Mouse (Mus musculus) myocyte (in vitro differentiated cells): ENCODE measurements at regions not wholly inside any gene's neighbourhood (a gene's known extent, or its start where the extent isn't known, plus 50 kb on each side); places are given as distances from the start of the nearest gene placed in this dataset.

Experiments
- H3K27me3 ChIP-seq: one replicate; pipeline ENCODE4 v1.6.1; 2011; ENCODE audit not compliant: control insufficient read depth, insufficient read depth, insufficient read length
- H3K36me3 ChIP-seq: one replicate; pipeline ENCODE4 v1.6.1; 2011; ENCODE audit not compliant: control insufficient read depth, insufficient read depth
- H3K4me2 ChIP-seq: one replicate; pipeline ENCODE4 v1.6.1; 2011; ENCODE audit warnings: low read depth, control low read depth
- H3K4me3 ChIP-seq: one replicate; pipeline ENCODE4 v1.5.1; 2011; ENCODE audit warnings: mild to moderate bottlenecking, control low read depth, moderate library complexity
- H3K79me2 ChIP-seq: one replicate; pipeline ENCODE4 v1.6.1; 2011; ENCODE audit not compliant: control insufficient read depth, insufficient read depth
- H3ac ChIP-seq: one replicate; pipeline ENCODE4 v1.6.1; 2011; ENCODE audit not compliant: control insufficient read depth, insufficient read length
- CEBPB ChIP-seq: IDR thresholded peaks from 2 replicates; pipeline ENCODE4 v1.6.1; 2011; ENCODE audit warnings: mild to moderate bottlenecking, moderate library complexity; ENCODE audit not compliant: poor library complexity, insufficient read depth, severe bottlenecking
- E2F4 ChIP-seq: IDR thresholded peaks from one replicate; pipeline ENCODE4 v1.6.1; 2011; ENCODE audit warnings: mild to moderate bottlenecking, control low read depth, moderate library complexity; ENCODE audit not compliant: insufficient read depth
- MAX ChIP-seq: IDR thresholded peaks from one replicate; pipeline ENCODE4 v1.6.1; 2011; ENCODE audit warnings: low read depth, mild to moderate bottlenecking, control low read depth
- MYOD1 ChIP-seq, 3 experiments: IDR thresholded peaks; one replicate each; pipeline ENCODE4 v1.6.1; 2011; ENCODE audit warnings: control low read depth in 2 of 3, low read depth in 2 of 3, mild to moderate bottlenecking in 2 of 3, moderate library complexity in 1 of 3; ENCODE audit not compliant: insufficient read length in 2 of 3, control insufficient read depth in 1 of 3
- MYOG ChIP-seq, 3 experiments: IDR thresholded peaks; one replicate each; pipeline ENCODE4 v1.6.1; 2011; ENCODE audit warnings: control low read depth in 2 of 3, low read depth in 2 of 3, mild to moderate bottlenecking in 2 of 3; ENCODE audit not compliant: insufficient read length in 2 of 3, control insufficient read depth in 1 of 3, insufficient read depth in 1 of 3
- POLR2A ChIP-seq: IDR thresholded peaks from one replicate; pipeline ENCODE4 v1.6.1; 2011; ENCODE audit warnings: low read depth, mild to moderate bottlenecking, control low read depth, moderate library complexity; ENCODE audit not compliant: insufficient read length
- POLR2AphosphoS2 ChIP-seq: IDR thresholded peaks from one replicate; pipeline ENCODE4 v1.6.1; 2011; ENCODE audit warnings: low read depth, control low read depth; ENCODE audit not compliant: insufficient read length
- REST ChIP-seq: IDR thresholded peaks from one replicate; pipeline ENCODE4 v1.6.1; 2011; ENCODE audit warnings: mild to moderate bottlenecking, control low read depth, moderate library complexity; ENCODE audit not compliant: insufficient read depth, insufficient read length
- SRF ChIP-seq: IDR thresholded peaks from one replicate; pipeline ENCODE4 v1.6.1; 2011; ENCODE audit warnings: low read depth; ENCODE audit not compliant: control insufficient read depth, insufficient read length
- TCF12 ChIP-seq: IDR thresholded peaks from one replicate; pipeline ENCODE4 v1.6.1; 2011; ENCODE audit warnings: mild to moderate bottlenecking, control low read depth; ENCODE audit not compliant: poor library complexity, insufficient read depth, severe bottlenecking
- TCF3 ChIP-seq: IDR thresholded peaks from one replicate; pipeline ENCODE4 v1.6.1; 2011; ENCODE audit warnings: low read depth, control low read depth; ENCODE audit not compliant: insufficient read length
- USF1 ChIP-seq: IDR thresholded peaks from one replicate; pipeline ENCODE4 v1.6.1; 2011; ENCODE audit warnings: low read depth, mild to moderate bottlenecking, control low read depth, moderate library complexity

DNA sequence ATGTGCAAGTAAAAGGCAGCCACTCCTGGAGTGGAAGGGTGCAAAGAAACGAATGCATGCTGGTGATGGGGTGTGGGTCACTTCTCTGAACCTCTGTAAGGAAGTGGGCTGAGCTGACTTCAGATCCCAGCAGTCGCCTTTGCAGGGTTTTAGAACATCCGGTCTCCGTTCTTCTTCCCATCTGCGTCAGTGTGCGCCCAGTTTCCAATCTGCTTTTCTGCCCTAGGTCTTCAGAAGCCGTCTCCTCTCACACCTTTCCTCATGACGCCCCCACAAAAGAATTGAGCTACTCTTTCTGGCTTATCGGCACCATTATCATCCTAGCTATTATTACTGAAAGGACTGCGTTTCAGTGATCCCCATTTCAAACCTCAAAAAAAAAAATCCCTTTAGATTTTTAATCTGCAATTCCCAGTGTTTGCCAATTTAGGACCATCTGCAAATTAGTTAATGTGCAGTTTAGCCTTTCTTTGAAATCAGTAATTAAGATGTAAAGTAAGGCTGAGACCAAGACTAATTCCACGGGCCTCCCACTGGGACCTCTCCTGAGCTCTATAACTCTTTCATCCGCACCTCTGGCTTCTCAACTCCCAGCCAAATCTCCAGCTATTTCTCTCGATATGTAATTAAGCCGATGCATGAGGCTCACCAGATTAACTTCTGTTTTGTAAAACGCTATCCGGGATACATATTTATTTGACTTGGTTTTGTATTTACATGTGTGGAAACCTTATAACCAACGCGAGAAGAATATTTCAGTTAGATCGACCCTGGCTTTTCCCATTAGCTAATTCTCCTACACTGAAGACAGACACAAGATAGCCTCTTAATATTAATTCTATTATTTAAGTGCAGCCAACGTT lies 185.7 kb upstream of the Ednrb start:
- Histone ChIP-seq H3K79me2 (no peaks in the 10 kb centered on the region), H3K36me3 (no peaks in the 10 kb centered on the region)

DNA sequence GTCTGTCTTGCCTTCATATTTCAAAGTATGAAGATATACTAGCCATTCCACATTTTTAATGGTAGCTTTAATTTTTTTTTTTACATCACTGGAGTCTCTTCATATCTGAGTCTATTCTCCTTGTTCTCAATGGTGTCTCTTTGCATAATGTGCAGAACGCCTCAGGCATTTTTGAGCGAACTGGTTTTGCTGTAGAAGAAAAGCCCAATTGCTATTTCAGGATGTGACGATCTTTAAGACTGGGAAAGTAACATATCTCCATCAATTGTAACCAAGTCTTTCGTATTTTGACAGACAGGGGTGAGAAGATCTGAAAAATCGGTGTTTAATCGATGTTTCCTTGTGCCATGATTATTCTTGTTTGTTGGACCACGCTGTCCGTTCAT lies 183.7 kb upstream of the Ednrb start:
- Histone ChIP-seq H3K79me2 (no peaks in the 10 kb centered on the region), H3K4me2 (no peak overlapping the region), H3K36me3 (no peaks in the 10 kb centered on the region), H3ac (no peak overlapping the region), H3K27me3 (no peaks in the 10 kb centered on the region), H3K4me3 (no peak overlapping the region)
- TF ChIP-seq POLR2A = no peak
- TF ChIP-seq MYOG (IDR thresholded peaks at IDR 0.05; ENCODE audit: control insufficient read depth in 1 of 3, insufficient read depth in 1 of 3, insufficient read length in 2 of 3, low read depth in 2 of 3) = no peak
- TF ChIP-seq USF1 = no peak
- TF ChIP-seq SRF = no peak
- TF ChIP-seq MYOD1 (IDR thresholded peaks at IDR 0.05; ENCODE audit: control insufficient read depth in 1 of 3, insufficient read length in 2 of 3, low read depth in 2 of 3) = no peak
- no peak for TF ChIP-seq POLR2AphosphoS2
- TF ChIP-seq CEBPB = no peak
- no peak for TF ChIP-seq E2F4
- TF ChIP-seq MAX = no peak
- TF ChIP-seq TCF12 = no peak
- TF ChIP-seq REST = no peak
- TF ChIP-seq TCF3 = no peak

More for the DNA sequence above, 185.7 kb upstream of the Ednrb start:
- TF ChIP-seq REST = no peak
- TF ChIP-seq MYOD1 (IDR thresholded peaks at IDR 0.05; ENCODE audit: control insufficient read depth in 1 of 3, insufficient read length in 2 of 3, low read depth in 2 of 3) = no peak
- no peak for TF ChIP-seq TCF12
- TF ChIP-seq E2F4 = no peak
- no peak for TF ChIP-seq TCF3
- no peak for TF ChIP-seq MYOG (IDR thresholded peaks at IDR 0.05; ENCODE audit: control insufficient read depth in 1 of 3, insufficient read depth in 1 of 3, insufficient read length in 2 of 3, low read depth in 2 of 3)
- TF ChIP-seq POLR2A = no peak
- TF ChIP-seq POLR2AphosphoS2 = no peak
- no peak for TF ChIP-seq MAX
- no peak for TF ChIP-seq USF1
- TF ChIP-seq CEBPB = no peak
- TF ChIP-seq SRF = no peak
- no peak overlapping the region for H3K4me3 ChIP-seq
- H3ac ChIP-seq = no peak overlapping the region
- H3K4me2 ChIP-seq = no peak overlapping the region
- no peaks in the 10 kb centered on the region for H3K27me3 ChIP-seq

GRCm38 (mm10) chr14:104027077-104027899 lies 183.1 kb upstream of the Ednrb start:
- no peak overlapping the region for H3K4me2 ChIP-seq
- no peak for TF ChIP-seq TCF3
- no peak for TF ChIP-seq E2F4
- no peak for TF ChIP-seq MAX
- TF ChIP-seq MYOG (IDR thresholded peaks at IDR 0.05; ENCODE audit: control insufficient read depth in 1 of 3, insufficient read depth in 1 of 3, insufficient read length in 2 of 3, low read depth in 2 of 3) = no peak
- no peak for TF ChIP-seq POLR2AphosphoS2
- TF ChIP-seq SRF = no peak
- no peak for TF ChIP-seq MYOD1 (IDR thresholded peaks at IDR 0.05; ENCODE audit: control insufficient read depth in 1 of 3, insufficient read length in 2 of 3, low read depth in 2 of 3)
- TF ChIP-seq REST = no peak
- TF ChIP-seq CEBPB = no peak
- no peak for TF ChIP-seq POLR2A
- no peak for TF ChIP-seq USF1
- no peak for TF ChIP-seq TCF12
- H3K36me3 ChIP-seq = no peaks in the 10 kb centered on the region
- H3K27me3 ChIP-seq = no peaks in the 10 kb centered on the region
- no peaks in the 10 kb centered on the region for H3K79me2 ChIP-seq
- H3K4me3 ChIP-seq = no peak overlapping the region
- no peak overlapping the region for H3ac ChIP-seq

DNA sequence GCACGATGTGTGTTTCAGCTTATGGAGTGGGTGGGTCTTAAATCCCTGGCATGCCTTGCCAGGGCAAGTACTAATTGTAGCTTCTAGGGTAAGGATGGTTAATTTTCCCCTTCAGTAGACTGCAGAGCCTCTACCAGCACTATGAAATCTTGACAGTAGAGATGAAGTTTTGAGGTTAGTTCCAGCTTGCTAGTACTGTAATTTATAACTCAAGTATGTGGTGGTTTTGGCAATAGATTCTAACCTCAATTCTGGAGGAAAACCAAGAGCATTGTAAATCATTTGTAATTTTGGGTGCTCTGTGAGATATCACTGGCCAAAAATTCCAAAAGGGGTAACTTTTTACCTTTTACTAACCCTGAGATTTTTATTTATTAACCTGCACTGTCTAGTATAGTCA lies 164.3 kb upstream of the Ednrb start:
- no peaks in the 10 kb centered on the region for H3K79me2 ChIP-seq
- H3K36me3 ChIP-seq = no peaks in the 10 kb centered on the region
- no peak for TF ChIP-seq E2F4
- no peak for TF ChIP-seq CEBPB
- TF ChIP-seq TCF3 = no peak
- TF ChIP-seq MYOD1 (IDR thresholded peaks at IDR 0.05; ENCODE audit: control insufficient read depth in 1 of 3, insufficient read length in 2 of 3, low read depth in 2 of 3) = no peak
- no peak for TF ChIP-seq POLR2A
- no peak for TF ChIP-seq REST
- no peak overlapping the region for H3K4me2 ChIP-seq
- no peak overlapping the region for H3K4me3 ChIP-seq
- H3ac ChIP-seq = no peak overlapping the region
- H3K27me3 ChIP-seq = no peaks in the 10 kb centered on the region
